Mouse (Mus musculus) ES-Bruce4 (cell line): Measurements from ENCODE around the gene Mtmr11.

Experiments
- CTCF ChIP-seq: IDR thresholded peaks from one replicate; pipeline ENCODE4 v1.8.1; 2011; ENCODE audit warnings: low read depth, low read length
- POLR2A ChIP-seq: IDR thresholded peaks from one replicate; pipeline ENCODE4 v1.8.1; 2011; ENCODE audit warnings: low read length; ENCODE audit not compliant: insufficient read depth

DNA sequence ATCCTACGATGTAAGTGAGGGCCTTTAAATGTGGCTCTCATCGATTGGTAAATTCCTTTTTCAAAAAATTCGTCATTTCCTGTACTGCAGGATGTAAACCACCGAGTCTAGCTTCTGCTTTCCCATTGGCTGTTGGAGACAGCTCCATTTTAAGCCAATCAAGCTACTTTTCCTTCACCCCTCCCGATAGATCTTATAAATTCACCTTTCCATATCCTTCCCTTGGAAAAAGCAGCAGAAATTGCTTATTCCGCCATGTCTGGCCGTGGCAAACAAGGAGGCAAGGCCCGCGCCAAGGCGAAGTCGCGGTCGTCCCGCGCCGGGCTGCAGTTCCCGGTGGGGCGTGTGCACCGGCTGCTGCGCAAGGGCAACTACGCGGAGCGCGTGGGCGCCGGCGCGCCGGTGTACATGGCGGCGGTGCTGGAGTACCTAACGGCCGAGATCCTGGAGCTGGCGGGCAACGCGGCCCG, 57.9 kb downstream of the Mtmr11 start, which contains the start of the genes Bola1 and Hist2h2ab:
- TF ChIP-seq POLR2A (no peak), CTCF (no peak)
